Mouse (Mus musculus) liver, embryonic 11.5 days (tissue): ENCODE data around the gene Irgq. TPM values are rescaled to one million over a fixed set of nuclear protein-coding genes. Genes with fewer than 3 reads are reported as not detected.

ENCODE experiments used
- ATAC-seq: fragments of 200-750 bp; cut with Nextera tagmentation; replicated peaks from 2 replicates; pipeline ENCODE4 v1.8.0; 2017; ENCODE audit warnings: moderate number of reproducible peaks, mild to moderate bottlenecking, moderate TSS enrichment, moderate library complexity; ENCODE audit not compliant: low FRiP score
- DNase-seq: peaks from one replicate; pipeline ENCODE4 v3.0.0-alpha.2; 2017; ENCODE audit warnings: low spot score
- H3K27ac ChIP-seq: fragments of 300-500 bp; sonication (generic); 2 replicates; pipeline ENCODE4 v1.5.1; 2014; ENCODE audit warnings: mild to moderate bottlenecking, low read depth, low read length, control low read depth
- H3K27me3 ChIP-seq: fragments of 300-500 bp; sonication (generic); replicated peaks from 2 replicates; pipeline ENCODE4 v1.6.1; 2014; ENCODE audit warnings: low read length, mixed read lengths; ENCODE audit not compliant: control insufficient read depth, insufficient read depth
- H3K36me3 ChIP-seq: fragments of 300-500 bp; sonication (generic); 2 replicates; pipeline ENCODE4 v1.6.1; 2014; ENCODE audit warnings: mild to moderate bottlenecking, low read length, moderate library complexity, mixed read lengths; ENCODE audit not compliant: control insufficient read depth, insufficient read depth
- H3K4me1 ChIP-seq: fragments of 300-500 bp; sonication (generic); replicated peaks from 2 replicates; pipeline ENCODE4 v1.6.1; 2014; ENCODE audit warnings: low read length, mixed read lengths; ENCODE audit not compliant: control insufficient read depth, insufficient read depth
- H3K4me2 ChIP-seq: fragments of 300-500 bp; sonication (generic); 2 replicates; pipeline ENCODE4 v1.6.1; 2014; ENCODE audit warnings: mild to moderate bottlenecking, control low read depth, moderate library complexity
- H3K4me3 ChIP-seq: fragments of 300-500 bp; sonication (generic); 2 replicates; pipeline ENCODE4 v1.5.1; 2014; ENCODE audit warnings: low read depth, low read length, control low read depth
- H3K9ac ChIP-seq: fragments of 300-500 bp; sonication (generic); 2 replicates; pipeline ENCODE4 v1.6.1; 2014; ENCODE audit warnings: low read depth, low read length, control low read depth
- H3K9me3 ChIP-seq: fragments of 300-500 bp; sonication (generic); 2 replicates; pipeline ENCODE4 v1.6.1; 2016; ENCODE audit warnings: low read length, inconsistent platforms, mixed read lengths; ENCODE audit not compliant: control insufficient read depth
- WGBS: fragments of 180-500 bp; shearing (Covaris S2); extraction: QIAGEN DNeasy Blood & Tissue Kit; methylation state at CpG from one replicate; pipeline ENCODE4 v1.1.7; 2014; 5-methylcytosine and 5-hydroxymethylcytosine counted together
- polyA plus RNA-seq: library from polyadenylated mRNA; unstranded; fragments of >200 nt; fragmentation: Nextera tagmentation; extraction: Ambion mirVana; gene quantifications from 2 replicates; pipeline ENCODE4 v1.2.1, GENCODE M21; 2014

The Irgq gene
- polyA plus RNA-seq, 1 experiment from 2014 or later: 4.1 TPM

DNA sequence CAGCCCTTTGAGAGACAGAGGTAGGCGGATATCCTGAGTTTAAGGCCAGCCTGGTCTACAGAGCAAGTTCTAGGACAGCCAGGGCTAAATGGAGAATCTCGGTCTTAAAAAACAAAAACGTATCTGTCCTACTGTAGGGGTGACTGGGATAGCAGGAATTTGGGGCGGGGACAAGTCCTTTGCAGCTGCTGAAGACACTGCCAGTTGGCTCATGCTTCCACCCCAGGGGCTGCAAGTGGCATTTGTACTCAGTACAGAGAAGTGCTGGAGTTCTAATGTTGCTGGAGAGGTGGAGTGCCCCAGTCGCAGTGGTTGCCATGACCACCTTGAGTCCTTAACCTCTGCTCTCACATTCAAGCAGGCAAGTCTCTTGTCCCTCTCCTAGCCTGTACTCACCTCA, 7.7 kb upstream of the Irgq start:
- H3K4me3 ChIP-seq: no peak overlapping the region
- no peaks in the 10 kb centered on the region for H3K9me3 ChIP-seq
- WGBS: 54% methylated on average over 5 of the region's 5 CpGs

DNA sequence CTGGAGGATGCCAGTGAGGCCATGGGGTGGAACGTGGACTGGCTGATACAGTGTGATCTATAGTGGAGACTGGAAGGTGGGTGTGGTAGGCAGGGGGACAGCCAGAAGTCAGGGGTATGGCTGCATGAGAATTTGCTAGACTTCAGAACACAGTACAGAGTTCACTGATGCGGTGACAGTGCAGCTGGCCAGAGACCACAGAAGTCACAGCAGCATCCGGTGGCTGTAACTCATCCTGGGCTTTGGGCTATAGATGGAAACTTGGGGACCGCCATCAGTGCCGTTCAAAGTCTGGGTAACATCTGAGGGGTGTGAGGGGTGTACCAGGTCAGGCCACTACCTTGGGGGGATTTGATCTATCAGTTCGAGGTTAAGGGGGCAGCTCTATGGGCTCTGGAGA, 6.8 kb upstream of the Irgq start:
- ATAC-seq: no peak
- no peak overlapping the region for H3K9ac ChIP-seq
- H3K27me3 ChIP-seq: no peaks in the 10 kb centered on the region
- H3K4me1 ChIP-seq: no peaks in the 10 kb centered on the region
- no peak overlapping the region for H3K27ac ChIP-seq
- no peak overlapping the region for H3K4me2 ChIP-seq
- no peaks in the 10 kb centered on the region for H3K9me3 ChIP-seq
- 78% methylated on average over 6 of the region's 6 CpGs for WGBS
- no peaks in the 10 kb centered on the region for H3K36me3 ChIP-seq
- H3K4me3 ChIP-seq: no peak overlapping the region
- DNase-seq: no peak

More for the DNA sequence above, 7.7 kb upstream of the Irgq start:
- ATAC-seq (no peak), DNase-seq (no peak)
- no peaks in the 10 kb centered on the region for H3K4me1 ChIP-seq
- no peaks in the 10 kb centered on the region for H3K27me3 ChIP-seq
- no peak overlapping the region for H3K9ac ChIP-seq
- no peaks in the 10 kb centered on the region for H3K36me3 ChIP-seq
- H3K4me2 ChIP-seq: no peak overlapping the region
- no peak overlapping the region for H3K27ac ChIP-seq

DNA sequence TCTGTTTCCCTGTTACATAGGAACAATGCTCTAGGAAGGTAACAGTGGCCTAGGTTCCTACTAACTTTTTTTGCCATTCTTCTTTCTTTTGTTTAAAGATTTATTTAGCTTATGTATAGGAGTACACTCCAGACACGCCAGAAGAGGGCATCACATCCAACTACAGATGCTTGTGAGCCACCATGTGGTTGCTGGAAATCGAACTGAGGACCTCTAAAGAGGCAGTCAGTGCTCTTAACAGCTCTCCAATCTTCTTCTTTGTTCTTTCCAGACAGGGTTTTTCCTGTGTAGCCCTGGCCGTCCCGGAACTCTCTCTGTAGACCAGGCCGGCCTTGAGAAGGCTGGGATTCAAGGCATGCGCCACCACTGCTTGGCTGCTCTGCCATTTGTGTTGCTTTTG, 5.5 kb upstream of the Irgq start:
- ATAC-seq: no peak
- DNase-seq: no peak

DNA sequence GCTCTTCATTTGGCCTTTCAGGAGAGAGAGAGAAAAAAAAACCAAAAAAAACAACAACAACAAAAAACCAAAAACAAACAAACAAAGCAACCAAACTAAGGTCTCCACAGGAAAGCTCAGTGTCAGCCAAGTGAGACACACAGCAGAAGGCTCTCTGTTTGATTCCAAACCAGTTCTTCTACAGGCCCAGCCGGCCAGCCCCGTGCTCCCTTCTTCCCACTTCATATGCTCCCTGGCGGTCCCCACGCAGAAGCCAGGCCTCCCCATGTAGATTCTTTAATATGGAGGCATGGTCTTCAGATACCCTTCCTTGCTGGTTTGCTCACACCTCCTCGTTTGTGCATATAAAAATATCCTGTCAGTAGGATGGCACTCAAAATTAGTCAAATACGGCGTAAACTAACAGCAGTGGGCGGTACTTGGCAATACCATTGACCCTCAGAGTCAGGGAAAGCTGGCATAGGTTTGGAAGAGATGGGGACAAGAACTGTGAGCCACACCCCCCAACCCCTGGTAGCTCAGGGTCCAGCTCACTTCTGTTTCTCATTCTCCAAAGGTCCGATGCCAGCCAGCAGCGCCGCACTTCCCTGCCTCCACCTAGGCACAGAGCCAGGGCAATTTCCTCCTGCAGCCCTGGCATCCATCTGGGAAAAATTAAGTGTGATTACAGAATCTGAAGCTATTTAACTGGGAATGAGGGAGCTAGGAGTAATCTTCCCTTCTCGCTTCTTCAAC, 4.6 kb upstream of the Irgq start:
- Histone ChIP-seq H3K9ac (no peak overlapping the region), H3K36me3 (no peaks in the 10 kb centered on the region), H3K9me3 (no peaks in the 10 kb centered on the region), H3K4me3 (no peak overlapping the region), H3K4me2 (no peak overlapping the region), H3K4me1 (peaks cover 7% of the 10 kb centered on the region), H3K27me3 (no peaks in the 10 kb centered on the region), H3K27ac (no peak overlapping the region)
- 86% methylated on average over 12 of the region's 12 CpGs for WGBS
- ATAC-seq (no peak), DNase-seq (no peak)

More for the DNA sequence above, 5.5 kb upstream of the Irgq start:
- no peaks in the 10 kb centered on the region for H3K9me3 ChIP-seq
- 80% methylated on average over 6 of the region's 6 CpGs for WGBS
- H3K4me1 ChIP-seq: peaks cover 7% of the 10 kb centered on the region
- H3K27ac ChIP-seq: no peak overlapping the region
- H3K4me3 ChIP-seq: no peak overlapping the region
- no peak overlapping the region for H3K4me2 ChIP-seq
- H3K27me3 ChIP-seq: no peaks in the 10 kb centered on the region
- H3K36me3 ChIP-seq: no peaks in the 10 kb centered on the region
- H3K9ac ChIP-seq: no peak overlapping the region

DNA sequence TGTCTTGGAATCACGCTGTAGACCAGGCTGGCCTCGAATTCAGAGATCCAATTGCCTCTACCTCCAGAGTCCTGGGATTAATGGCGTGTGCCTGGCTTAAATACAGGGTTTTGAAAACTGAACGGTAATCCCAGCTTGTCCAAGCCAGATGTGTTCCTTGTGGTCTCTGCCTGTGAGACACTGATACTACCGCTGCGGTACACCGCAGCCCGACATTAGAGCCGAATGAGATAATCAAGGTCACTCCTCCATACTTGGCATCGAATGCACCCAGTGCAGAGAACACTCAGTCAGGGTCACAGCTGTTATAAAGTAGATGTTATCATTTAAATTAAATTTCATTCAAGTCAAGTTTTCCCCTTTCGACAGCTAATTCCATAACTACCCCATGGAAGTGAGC, 1.6 kb upstream of the Irgq start:
- Histone ChIP-seq H3K27me3 (peaks cover 8% of the 10 kb centered on the region), H3K4me1 (peaks cover 15% of the 10 kb centered on the region), H3K9ac (no peak overlapping the region), H3K4me2 (peak overlapping the region; percentile 96; the same call in 1 of the 2 replicates), H3K9me3 (no peaks in the 10 kb centered on the region), H3K27ac (no peak overlapping the region), H3K4me3 (no peak overlapping the region), H3K36me3 (peaks cover 6% of the 10 kb centered on the region)
- 89% methylated on average over 11 of the region's 11 CpGs for WGBS
- ATAC-seq: no peak
- no peak for DNase-seq

DNA sequence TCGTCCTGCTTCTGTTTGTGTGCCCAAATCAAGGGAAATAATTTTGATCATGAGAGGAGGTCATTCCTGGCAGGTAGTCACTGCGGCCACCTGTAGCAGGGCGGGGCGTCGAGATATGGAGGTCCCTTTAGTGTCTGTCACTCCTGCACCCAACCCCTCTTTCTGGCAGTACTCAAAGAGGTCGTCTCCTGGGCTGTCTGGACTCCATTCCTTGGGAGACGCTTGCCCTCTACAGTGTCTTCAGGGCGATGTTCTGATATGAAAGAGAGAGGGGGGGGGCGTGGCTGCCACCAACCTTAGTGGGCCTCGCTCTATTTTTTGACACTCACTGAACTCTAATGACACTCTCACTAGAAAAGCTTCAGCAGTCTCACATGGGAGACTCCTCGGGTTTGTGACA, 909 bp upstream of the Irgq start:
- 49% methylated on average over 11 of the region's 11 CpGs for WGBS
- no peaks in the 10 kb centered on the region for H3K9me3 ChIP-seq
- DNase-seq: no peak
- peaks cover 9% of the 10 kb centered on the region for H3K36me3 ChIP-seq
- H3K4me2 ChIP-seq: peak overlapping the region; percentile 96
- no peak for ATAC-seq
- peaks cover 15% of the 10 kb centered on the region for H3K4me1 ChIP-seq
- peak overlapping the region; percentile 67 for H3K4me3 ChIP-seq
- peaks cover 13% of the 10 kb centered on the region for H3K27me3 ChIP-seq
- peak overlapping the region; percentile 77 for H3K9ac ChIP-seq
- peak overlapping the region; percentile 71; the same call in 1 of the 2 replicates for H3K27ac ChIP-seq

DNA sequence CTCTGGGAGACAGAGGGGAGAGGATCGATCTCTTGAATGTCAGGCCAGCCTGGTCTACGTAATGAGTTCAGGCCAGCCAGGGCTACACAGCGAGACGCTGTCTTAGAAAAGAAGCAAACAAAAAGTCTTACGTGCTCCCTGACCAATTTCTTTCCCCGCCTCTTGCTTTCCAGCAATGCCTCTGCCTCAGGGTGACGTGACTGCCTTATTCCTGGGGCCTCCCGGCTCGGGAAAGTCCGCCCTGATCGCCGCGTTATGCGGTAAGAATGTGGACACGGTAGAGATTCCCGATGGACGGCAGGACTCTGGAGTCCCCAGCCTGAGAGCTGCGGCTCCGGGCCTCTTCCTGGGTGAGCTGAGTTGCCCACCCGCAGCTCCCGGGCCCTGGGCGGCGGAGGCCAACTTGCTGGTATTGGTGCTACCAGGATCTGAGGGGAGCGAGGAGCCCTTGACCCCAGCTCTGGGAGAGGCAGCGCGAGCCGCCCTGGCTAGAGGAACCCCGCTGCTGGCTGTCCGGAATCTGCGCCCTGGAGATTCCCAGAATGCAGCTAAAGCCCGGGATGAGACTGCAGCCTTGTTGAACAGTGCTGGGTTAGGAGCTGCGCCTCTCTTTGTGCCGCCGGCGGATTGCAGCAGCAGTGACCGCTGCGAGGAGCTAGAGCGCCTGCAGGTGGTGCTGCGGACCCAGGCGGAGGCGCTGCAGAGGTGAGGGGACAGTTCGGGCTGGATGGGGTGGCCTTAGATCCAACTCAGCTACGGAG, 902 bp downstream of the Irgq start:
- WGBS: 3% methylated on average over 43 of the region's 43 CpGs
- peaks cover 9% of the 10 kb centered on the region for H3K36me3 ChIP-seq
- peaks cover 15% of the 10 kb centered on the region for H3K4me1 ChIP-seq
- peak overlapping the region; percentile 80 for H3K9ac ChIP-seq
- peaks cover 13% of the 10 kb centered on the region for H3K27me3 ChIP-seq
- no peaks in the 10 kb centered on the region for H3K9me3 ChIP-seq
- DNase-seq (peak; percentile 80), ATAC-seq (peak; percentile 63)
- H3K27ac ChIP-seq: peak overlapping the region; percentile 71
- peak overlapping the region; percentile 67 for H3K4me3 ChIP-seq
- peak overlapping the region; percentile 96 for H3K4me2 ChIP-seq

DNA sequence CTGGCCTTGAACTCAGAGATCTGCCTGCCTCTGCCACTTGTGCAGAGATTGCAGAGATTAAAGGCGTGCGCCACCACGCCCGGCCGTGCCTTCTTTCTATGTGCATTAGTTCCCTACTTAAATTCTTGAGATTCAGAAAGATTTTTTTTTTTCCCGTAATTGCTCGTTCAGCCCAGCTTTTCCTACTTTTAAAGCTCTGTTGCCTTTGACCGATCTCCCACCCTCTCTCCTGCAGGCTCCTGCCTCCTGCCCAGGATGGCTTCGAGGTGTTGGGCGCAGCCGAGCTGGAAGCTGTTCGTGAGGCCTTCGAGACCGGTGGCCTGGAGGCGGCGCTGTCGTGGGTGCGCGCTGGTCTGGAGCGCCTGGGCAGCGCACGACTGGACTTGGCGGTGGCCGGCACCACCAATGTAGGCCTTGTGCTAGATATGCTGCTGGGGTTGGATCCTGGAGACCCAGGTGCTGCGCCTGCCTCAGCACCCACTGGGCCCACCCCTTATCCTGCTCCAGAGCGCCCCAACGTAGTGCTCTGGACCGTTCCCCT, 2.6 kb downstream of the Irgq start:
- Histone ChIP-seq H3K27me3 (peaks cover 13% of the 10 kb centered on the region), H3K36me3 (peaks cover 9% of the 10 kb centered on the region), H3K9ac (no peak overlapping the region), H3K27ac (no peak overlapping the region), H3K4me1 (peaks cover 15% of the 10 kb centered on the region), H3K4me3 (no peak overlapping the region), H3K9me3 (no peaks in the 10 kb centered on the region), H3K4me2 (no peak overlapping the region)
- ATAC-seq: no peak
- DNase-seq: no peak
- 82% methylated on average over 28 of the region's 28 CpGs for whole genome bisulfite sequencing
